Mouse (Mus musculus): ENCODE data around the gene Btbd16. TPM values are rescaled to one million over a fixed set of nuclear protein-coding genes. Genes with fewer than 3 reads are reported as not detected.
A peak's percentile ranks its signal among the peaks of the same experiment; 100 is the strongest.

The Btbd16 gene
- polyA plus RNA-seq (2017; shearing (Covaris generic)) = 1 to 10 TPM; 6.3 to 7.4 TPM

DNA sequence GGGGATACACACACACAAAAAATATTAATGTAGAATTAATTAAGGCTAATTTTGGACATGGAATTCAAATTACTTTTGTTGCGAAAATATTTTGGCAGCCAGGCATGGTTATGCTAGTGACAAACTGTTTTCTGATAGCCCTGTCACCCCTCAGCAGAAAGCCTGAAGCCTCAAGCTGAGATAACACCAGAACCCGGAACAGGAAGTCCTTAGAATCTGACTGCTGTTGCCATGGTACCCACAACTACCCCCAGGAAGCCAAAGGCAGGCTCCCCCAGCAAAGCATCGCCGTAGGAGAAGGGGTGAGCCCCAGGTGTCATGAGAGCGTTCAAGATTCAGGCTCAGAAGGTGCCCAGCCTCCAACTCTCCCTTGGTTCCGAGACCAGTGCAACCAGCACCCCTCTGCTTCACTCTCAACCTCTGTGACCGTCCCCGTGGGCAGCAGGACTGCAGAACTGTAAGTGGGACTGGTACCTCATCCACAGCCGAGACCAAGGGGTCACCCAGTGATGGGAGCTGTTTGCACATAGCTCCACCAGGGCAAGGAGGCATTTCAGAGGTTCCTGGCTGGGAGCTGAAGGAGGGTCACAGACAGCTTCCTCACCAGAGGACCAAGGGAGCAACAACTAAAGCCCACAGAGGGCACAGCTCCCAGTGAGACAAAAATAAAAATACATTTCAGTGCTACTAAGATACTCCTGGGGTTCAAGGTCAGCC, at the start of gene Btbd16:
Gene Btbd16 (plus strand): TSS at position 156 of the 717 bp plus-strand sequence.
- ATAC-seq = peak; percentile 77

DNA sequence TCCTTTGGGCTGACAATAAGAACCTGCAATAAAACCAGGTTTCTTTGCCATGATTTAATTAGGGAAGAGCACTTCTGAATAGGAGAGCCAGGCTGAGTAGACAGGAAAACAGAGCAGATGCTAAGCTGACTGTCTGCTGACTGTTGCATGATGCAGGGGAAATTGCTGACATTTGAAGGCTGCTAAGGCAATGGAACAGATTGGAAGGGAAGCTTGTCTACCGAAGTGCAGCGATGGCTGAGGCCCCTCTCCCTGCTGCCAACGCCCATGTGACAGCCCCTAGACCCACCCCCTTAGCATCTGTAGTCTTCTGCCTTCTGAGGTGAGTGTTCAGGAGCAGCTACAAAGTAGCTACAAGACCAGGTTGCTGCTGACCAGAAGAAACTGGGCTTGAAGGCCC, 47.7 kb upstream of the Btbd16 start:
- ATAC-seq = no peak

DNA sequence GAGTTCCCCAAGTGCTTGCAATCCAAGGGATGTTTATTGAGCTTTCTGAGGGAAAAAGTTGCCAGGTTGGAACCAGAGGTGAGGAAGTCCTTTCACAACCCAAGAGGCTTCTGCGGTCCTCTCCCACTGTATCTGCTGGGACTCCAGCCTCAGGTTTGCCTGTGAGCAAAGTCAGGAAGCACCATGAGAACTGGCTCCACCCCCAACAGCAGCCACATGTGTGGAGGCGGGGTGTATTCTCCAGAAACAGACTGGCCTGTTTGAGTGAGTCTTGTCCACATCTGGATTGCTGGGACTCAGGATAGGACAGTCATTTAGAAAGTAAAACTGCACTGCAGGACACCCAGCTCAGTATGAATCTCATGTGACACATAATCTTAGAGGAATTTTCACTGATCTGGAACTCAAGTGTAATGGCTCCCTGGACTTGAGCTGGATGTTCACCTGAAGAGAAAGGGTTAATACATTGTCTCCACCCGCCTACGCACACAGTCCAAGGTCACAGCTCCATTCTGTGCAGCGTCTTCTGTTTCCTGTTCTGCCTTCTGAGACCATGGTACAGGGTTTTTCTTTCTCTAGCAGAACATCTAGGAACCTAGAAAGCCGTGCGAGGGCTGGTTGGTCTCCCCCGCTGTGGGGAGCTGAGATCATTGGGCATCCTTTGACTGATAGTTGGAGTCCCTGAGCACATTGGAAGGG, 47.0 kb upstream of the Btbd16 start:
- peak; percentile 74 for ATAC-seq

DNA sequence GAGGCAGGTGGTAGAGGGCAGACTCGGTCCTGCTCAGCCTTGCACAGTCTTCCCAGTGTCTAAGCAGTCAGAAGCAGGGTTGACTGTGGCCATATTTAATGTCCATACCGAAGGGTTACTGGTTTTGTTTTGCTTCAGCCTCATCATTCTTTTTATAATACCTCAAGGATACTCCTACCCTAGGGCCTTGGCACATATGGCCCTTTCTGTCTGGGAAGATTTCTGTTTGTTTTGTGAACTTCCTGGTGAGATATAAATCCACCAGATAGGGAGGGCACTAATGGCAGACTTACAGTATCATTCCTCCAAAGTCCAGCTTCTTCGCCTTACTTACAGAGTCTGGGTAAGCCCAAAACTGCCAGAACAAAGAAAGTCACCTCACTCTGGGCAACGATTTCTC, 46.3 kb upstream of the Btbd16 start:
- ATAC-seq = no peak

DNA sequence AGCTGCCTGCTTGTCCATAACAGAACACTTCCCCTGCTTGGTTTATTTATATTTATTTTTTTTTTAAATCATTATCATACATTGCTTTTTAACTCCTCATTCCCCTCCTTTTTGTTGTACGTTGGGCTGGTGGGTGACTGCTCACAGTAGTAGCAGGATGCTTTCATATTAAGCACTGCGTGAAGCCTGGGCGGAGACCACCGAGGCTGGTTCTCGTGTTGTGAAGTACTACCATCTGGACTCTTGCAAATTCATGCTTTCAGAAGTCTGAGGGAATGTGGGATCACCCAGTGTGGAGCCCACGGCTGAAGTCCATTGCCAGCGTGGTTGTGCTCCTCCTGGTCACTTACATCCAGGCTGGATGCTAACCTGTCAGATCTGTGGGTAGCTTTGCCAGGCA, 42.1 kb upstream of the Btbd16 start:
- ATAC-seq = no peak

DNA sequence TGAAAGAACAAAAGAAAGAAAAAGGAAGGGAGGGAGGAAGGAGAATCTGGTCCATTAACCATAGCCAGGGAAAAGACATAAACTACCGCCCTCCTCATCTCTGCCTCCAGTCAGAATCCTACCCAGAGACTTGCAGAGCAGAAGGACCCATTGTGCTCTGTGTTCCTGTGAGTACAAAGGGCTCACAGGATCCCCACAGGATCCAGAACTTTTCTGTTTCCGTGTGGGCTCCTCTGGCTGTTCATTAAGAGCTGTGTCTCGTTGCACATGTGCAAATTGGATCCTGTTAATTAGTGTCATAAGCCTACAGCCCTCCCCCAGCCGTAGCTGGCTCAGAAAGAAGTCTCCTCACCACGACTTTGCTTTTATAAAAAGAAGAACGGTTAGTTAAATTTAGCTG, 41.0 kb upstream of the Btbd16 start:
- ATAC-seq = no peak

DNA sequence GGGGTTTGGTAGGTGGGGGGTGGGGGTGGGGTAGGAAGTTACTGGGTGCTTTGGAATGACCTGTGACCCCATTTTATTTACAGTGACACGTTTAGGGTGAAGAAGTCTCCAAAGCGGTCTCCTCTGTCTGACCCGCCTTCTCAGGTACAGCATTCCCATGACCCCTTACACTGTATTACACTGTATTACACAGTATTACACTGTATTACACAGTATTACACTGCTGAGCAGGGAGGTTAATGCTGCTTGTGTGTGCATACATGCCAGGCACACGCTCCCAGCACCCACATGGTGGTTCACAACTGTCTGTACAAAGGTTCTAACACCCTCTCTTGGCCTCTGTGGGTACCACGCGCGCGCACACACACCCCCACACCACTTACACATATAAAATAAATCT, 40.4 kb upstream of the Btbd16 start:
- no peak for ATAC-seq

DNA sequence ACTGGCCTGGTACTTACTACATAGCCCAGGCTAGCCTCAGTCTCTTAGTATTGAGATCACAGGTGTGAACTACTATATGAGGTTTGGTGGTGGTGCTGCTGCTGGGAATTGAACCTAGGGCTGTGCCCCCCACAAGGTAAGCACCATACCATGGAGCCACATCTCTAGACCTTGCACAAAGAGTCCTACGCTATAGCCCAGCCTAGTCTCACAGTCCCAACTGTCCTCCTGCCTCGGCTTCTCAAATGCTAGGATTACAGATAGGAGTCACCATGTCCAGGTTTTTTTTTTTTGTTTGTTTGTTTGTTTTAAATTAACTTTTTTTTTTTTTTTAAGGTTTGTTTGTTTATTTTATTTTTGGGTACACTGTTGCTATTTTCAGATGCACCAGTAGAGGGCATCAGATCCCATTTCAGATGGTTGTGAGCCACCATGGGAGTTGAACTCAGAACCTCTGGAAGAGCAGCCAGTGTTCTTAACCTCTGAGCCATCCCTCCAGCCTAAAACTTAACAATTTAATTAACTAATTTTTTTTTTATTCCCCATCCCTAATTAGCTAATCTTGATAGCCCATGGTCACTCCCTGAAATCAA, 39.6 kb upstream of the Btbd16 start:
- ATAC-seq = no peak

DNA sequence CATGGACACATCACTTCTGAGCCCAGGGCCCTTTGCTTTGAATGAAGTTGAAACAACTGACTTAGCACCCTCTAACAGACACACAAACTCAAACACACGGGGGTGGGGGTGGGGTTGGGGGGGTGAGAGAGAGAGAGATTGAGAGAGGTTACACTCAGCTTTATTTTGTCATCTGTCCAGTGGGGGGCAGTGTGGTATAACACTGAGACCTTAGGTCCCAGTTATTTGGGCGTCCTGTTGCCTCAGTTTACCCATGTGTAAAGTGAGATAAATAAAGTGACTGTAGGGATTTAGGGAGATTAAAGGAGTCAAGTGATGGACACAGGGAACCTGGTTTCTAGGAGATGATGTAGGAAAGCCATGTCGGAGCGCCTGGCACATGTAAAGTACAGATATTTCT, 32.8 kb upstream of the Btbd16 start:
- no peak for ATAC-seq

DNA sequence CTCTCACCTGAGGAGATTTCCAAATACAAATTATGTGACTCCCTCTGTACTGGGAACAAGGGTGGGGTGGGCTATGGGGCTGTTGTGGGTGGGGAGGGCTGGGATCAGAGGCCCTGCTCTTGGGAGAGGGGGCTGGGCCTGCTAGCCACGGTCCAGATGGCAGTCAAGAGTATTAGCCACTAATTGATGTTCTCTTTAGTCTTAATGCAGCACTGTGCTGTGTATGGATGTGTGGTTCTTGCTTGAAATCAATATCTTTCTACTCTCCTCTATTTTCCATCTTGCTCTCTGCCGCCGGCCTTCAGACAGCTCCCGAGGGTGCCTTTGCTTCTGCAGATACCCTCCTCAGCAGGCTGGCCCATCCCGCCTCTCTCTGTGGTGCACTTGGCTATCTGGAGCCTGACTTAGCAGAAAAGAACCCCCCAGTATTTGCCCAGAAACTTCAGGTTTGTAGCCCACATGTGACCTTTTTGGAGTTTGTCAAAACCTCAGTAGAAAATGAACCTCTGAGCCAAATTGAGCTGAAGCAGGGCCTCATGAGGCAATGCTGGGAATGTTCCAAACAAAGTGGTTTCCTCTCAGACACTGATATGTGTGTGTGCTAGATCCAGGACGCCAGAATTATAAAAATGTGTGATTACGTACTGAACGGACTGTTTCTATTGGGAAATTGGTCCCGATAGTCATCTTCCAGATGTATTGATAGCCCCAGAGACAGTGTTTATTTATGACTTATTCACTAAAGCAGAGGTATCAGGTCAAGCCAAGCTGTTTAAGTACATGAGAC, 30.4 kb upstream of the Btbd16 start:
- no peak for ATAC-seq

DNA sequence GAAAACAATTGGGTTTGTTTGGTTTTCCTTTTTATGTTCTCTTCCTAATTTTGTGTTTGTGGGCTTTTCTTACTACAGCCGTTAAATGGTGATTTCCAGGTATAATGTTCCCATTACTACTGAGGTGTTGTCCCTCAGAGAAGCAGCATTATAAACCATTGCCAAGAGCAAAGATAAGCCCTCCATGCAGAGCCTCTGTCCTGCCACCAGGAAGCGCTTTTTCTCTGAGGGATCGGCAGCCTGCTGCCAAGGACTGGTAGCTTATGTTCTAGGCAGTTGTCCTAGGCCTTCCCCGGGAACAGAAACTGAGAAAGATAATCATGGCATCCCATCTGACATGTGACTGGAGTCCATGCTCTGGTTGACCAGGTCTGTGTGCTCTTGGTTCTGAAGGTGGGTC, 24.7 kb upstream of the Btbd16 start:
- no peak for ATAC-seq

DNA sequence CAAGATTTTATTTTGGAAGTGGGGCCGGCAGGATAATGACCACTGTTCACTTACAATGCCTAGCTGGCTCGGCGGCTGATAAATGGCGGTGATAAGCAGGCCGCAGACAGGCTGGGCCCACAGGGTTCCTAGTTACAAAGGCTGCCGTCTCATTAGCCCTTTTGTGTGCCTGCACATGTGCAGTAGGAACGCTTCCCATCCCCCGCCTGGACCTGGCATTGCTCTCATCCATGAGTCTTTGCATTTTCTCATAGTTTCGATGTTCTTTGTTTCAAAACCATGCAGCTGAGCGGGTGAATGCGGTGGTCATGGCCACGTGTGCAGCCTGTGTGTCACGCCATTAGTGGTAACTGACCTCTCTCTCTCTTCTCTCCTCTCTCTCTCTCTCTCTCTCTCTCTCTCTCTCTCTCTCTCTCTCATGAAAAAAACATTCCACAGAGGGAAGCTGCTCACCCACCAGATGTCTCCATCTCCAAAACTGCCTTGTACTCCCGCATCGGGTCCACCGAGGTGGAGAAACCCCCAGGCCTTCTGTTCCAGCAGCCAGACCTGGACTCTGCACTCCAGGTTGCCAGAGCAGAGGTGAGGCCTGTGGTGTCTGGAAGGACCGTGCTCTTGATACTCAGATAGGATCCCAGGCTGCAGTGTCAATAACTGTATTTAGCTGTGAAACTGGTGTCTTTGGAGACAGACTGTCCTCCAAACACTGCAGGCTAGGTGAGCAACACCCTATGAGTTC, 22.9 kb upstream of the Btbd16 start:
- no peak for ATAC-seq

DNA sequence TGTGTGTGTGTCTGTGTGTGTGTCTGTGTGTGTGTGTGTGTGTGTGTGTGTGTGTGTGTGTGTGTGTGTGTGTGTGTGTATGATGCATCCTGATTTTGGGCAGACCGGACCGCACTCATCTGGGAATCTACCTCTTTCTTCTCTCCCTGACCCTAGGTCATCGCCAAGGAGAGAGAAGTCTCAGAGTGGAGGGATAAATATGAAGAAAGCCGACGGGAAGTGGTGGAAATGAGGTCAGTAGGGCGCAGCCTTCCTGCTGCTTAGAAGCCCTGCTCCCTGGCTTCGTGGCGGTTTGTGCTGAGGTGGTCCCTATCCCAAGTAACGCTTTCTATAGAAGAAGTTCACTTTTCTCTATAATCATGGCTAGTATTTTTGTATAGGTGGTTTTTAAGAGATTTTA, 22.2 kb upstream of the Btbd16 start:
- no peak for ATAC-seq

DNA sequence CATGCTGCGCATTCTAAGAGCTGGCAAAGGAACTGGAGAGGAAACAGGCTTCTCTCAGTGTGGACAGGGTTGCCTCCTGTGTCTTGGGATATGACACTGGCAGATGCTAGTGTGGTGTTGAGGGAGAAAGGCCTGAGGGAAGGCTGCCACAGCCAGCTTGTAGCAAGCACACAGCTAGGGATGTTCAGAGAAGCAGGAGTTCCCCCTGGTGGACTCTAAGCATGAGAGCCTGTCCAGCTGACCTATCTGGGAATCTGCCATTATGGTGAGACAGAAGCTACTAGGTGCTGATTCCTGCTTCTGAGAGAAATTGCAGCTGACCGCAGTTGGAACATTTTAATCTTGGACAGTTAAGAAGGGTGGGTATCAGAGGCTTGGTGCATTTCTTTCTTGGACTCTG, 19.1 kb upstream of the Btbd16 start:
- no peak for ATAC-seq

DNA sequence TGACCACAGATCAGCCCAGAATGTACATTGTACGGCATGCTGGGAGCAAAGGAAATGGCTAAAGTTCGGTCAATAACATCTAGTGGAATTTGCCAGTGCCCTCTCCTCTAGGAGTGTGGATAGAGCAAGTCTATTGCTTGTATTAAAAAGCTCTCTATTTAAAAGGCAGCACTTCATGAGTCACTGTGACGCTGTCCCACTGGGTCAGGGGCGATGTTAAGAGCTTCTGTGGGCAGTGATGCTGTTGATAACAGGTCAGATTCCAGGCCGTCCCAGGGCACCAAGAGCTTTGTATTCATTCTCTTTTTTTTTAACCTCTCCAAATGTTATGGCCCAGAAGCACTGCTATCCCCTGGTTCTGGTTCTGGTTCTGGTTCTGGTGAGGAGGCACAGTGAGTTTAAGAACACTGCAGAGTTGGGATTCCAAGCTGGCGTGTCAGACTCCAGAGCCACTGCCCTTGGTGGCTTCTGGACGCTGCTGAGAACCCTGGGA, 17.5 kb upstream of the Btbd16 start:
- no peak for ATAC-seq

DNA sequence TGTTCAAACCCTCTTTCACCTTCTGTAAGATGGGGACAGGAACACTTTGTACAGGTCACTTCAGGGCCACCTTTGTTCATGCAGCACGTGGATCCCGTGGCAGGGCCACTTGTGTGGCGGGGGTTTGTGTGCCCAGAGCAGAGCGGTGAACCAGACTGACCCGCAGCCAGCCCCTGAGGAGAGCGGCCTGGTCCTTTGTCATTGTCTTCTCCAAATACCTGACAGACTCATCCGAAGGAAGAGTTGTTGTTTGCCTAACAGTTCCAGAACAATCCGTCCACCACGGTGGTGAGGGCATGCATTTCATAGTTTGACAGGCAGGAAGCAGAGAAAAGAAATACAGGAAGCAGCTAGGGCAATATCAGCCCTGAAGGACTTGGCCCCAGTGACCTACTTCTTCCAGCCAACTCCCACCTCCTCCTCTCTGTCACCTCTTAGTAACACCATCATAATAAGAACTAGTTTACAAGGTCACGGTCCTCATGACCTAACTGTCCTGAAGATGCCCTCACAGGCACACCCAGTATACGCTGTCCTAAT, 16.5 kb upstream of the Btbd16 start:
- ATAC-seq = no peak

DNA sequence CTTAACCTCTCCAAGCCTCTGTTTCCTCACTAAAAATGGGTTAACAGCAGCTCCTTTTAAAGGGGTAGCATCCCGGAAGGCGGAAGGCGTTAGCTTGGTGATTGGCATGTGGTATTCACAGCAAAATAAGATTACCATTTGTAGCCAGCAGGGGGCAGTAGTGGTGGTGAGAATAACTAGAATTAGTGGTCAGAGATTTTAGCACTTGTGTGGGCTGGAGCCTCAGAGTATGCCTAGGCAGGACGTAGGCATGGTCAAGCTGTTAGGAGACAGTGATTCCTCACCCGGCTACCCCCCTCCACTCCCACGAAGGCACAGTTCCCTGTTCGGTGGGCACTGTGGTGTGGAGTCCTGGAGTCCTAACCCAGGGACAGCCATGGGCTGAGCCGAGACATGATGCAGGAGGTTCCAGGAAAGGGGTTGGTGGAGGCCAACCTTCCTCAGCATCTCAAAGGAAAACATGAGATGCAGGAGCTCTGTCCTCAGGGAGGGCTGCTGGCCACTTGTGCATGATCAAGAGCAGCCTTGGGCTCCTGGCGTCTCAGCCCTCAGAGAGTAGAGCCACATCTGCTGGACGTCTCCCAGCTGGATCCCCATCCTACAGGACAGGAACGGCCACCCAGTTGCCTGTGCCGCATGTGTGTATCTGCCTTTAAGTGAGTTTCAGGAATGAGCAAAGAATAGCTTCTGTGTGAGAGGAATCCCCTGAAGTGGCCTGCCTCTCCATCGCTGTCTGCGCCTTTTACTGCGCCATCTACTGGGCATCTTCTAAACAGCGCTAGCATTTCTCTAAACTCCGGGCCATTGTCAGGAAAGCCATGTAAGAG, 11.6 kb upstream of the Btbd16 start:
- peak; percentile 73 for ATAC-seq

DNA sequence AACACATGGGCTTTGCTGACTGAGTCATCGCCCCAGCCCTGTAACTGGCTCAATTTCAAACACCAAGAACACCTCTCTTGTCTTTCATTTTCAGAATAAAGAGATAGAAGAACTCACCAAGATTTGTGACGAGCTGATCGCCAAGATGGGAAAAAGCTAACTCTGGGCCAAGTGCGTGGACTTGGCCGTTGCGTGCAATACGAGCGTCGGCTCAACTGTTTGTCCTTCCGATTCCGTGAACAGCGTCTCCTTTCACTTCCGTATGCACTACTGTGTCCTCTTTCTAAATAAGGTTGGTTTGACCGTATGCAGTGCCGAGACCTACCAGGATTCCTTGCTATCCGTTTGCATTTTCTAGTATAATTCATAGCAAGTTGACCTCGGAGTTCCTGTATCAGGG, 9.7 kb upstream of the Btbd16 start:
- ATAC-seq = no peak

DNA sequence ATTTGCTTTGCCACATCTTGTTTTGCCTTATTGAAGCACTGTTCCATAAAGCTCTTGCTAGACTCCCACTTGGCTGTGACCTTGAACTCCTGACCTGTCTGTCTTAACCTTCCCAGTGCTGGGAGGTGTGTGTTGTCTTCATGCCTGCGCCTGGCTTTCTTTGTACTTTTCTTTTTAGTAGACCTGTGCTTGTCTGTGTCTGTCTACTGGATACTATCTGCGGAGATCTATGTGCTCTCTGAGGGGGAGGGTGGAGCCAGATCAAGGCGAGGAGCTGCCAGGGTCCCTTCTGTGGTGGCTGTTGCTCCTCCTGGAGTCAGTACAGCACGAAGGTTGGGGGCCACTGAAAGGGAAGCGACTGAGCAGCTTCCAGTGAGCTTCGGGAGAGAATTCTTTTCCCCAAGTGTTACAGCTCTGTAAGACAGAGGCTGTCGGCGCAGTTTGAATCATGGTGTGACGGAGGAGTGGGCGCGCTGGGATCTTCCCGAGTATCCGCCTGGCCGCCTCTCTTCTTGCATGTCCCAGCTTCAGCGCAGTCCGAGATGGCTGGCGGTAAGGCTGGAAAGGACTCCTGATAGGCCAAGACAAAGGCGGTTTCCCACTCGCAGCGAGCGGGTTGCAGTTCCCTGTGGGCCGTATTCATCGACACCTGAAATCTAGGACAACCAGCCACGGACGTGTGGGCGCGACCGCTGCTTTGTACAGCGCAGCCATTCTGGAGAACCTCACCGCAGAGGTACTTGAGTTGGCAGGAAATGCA, 7.3 kb upstream of the Btbd16 start:
- no peak for ATAC-seq

DNA sequence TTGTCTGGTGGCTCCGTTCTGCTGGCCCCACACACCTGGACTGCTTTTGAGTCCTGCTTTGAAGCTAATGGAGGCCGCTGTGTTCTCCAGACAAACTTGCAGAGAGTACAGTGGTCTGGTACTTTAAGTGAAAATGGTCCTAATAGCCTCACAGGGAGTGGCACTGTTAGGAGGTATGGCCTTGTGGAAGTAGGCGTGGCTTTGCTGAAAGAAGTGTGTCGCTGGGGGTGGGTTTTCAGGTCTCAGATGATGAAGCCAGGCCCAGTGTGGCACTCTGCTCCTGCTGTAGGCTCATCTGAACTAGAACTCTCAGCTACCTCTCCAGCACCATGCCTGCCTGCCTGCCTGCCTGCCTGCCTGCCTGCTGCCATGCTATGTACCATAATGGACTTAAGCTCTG, 5.7 kb upstream of the Btbd16 start:
- ATAC-seq = no peak

Measured in CD4-positive, CD25-positive, alpha-beta regulatory T cell, adult 4 months (primary cell).